30 mouse cellular contexts compared by ENCODE assay signal in genomic region chr2:92808121-92808520, GRCm38 (mm10).
DNase-seq lines count a peak whose midpoint lies in the region; ATAC-seq lines count a peak whose summit lies in the region.
"Had no signal": no experiment of that assay in that cellular context is flagged by ENCODE, and none has a peak within 500 bp of the region (broad histone marks: within the 10 kb centered on the region; RNA-seq: fewer than 3 reads in every experiment).

No protein-coding gene starts in this region.

- 64% methylated on average over 4 of the region's 4 CpGs for whole genome bisulfite sequencing in hindbrain, embryonic 10.5 days
- WGBS in hindbrain, embryonic 16.5 days, result 76% methylated on average over 4 of the region's 4 CpGs
- 68% methylated on average over 4 of the region's 4 CpGs for WGBS in embryonic facial prominence, embryonic 10.5 days
- WGBS in midbrain, embryonic 12.5 days, result 68% methylated on average over 4 of the region's 4 CpGs

- H3K9ac ChIP-seq in hindbrain, embryonic 16.5 days (ENCODE audit: low read depth, low read length), result no peak overlapping the region
- no peak overlapping the region for H3K9ac ChIP-seq in midbrain, embryonic 12.5 days (replicated peaks)
- H3K9ac ChIP-seq: heart, embryonic 13.5 days; hindbrain, embryonic 15.5 days; liver, embryonic 15.5 days; lung, embryonic 14.5 days; neural tube, embryonic 12.5 days had no signal

- peak overlapping the region; percentile 88 for H3K27ac ChIP-seq in hindbrain, embryonic 10.5 days
- no peak overlapping the region for H3K27ac ChIP-seq in hindbrain, embryonic 16.5 days (ENCODE audit: low read depth, low read length)
- H3K27ac ChIP-seq in embryonic facial prominence, embryonic 10.5 days (replicated peaks), result peak overlapping the region; percentile 86; the same call in 1 of the 2 replicates
- H3K27ac ChIP-seq in midbrain, embryonic 12.5 days (replicated peaks), result peak overlapping the region; percentile 85; the same call in 1 of the 2 replicates
- H3K27ac ChIP-seq: heart, adult 2 months; heart, embryonic 13.5 days; limb, embryonic 12.5 days; liver, embryonic 15.5 days; neural tube, embryonic 12.5 days; stomach, postnatal 0 days had no signal

- H3K4me1 ChIP-seq in hindbrain, embryonic 10.5 days (replicated peaks), result peaks cover 62% of the 10 kb centered on the region
- H3K4me1 ChIP-seq in hindbrain, embryonic 16.5 days (ENCODE audit: control insufficient read depth, insufficient read depth, low read depth, low read length), result peaks cover 32% of the 10 kb centered on the region
- H3K4me1 ChIP-seq in embryonic facial prominence, embryonic 10.5 days, result peaks cover 60% of the 10 kb centered on the region
- peaks cover 42% of the 10 kb centered on the region for H3K4me1 ChIP-seq in midbrain, embryonic 12.5 days
- H3K4me1 ChIP-seq: liver, embryonic 15.5 days had no signal

- H3K4me2 ChIP-seq in hindbrain, embryonic 16.5 days (ENCODE audit: low read length), result no peak overlapping the region
- H3K4me2 ChIP-seq in midbrain, embryonic 12.5 days (replicated peaks), result no peak overlapping the region
- H3K4me2 ChIP-seq: heart, embryonic 13.5 days; hindbrain, embryonic 15.5 days; limb, embryonic 12.5 days; liver, embryonic 15.5 days; lung, embryonic 14.5 days; neural tube, embryonic 12.5 days had no signal

- no peak for DNase-seq in hindbrain, embryonic 10.5 days (ENCODE audit: low spot score)
- DNase-seq in A20 (ENCODE audit: low read depth, low spot score), result peak; percentile 87
- DNase-seq in embryonic facial prominence, embryonic 10.5 days (ENCODE audit: low spot score), result no peak
- DNase-seq in urinary bladder, postnatal 25 days (ENCODE audit: low spot score), result no peak
- no peak for DNase-seq in urinary bladder, postnatal 14 days (ENCODE audit: low spot score)
- DNase-seq in adrenal gland, postnatal 14 days, result no peak
- DNase-seq: adrenal gland, adult 2 months; B cell, adult 2 months; cerebellum, adult 2 months; cerebellum, postnatal 25 days; heart, adult 2 months; heart, postnatal 10 days; kidney, adult 8-10 months; kidney, postnatal 10 days; lung, embryonic 14.5 days; lung, postnatal 14 days; right cerebral cortex, adult 18-20 months; spleen, adult 18-20 months; thymus, adult 2 months had no signal

- H3K4me3 ChIP-seq in hindbrain, embryonic 10.5 days, result no peak overlapping the region
- no peak overlapping the region for H3K4me3 ChIP-seq in hindbrain, embryonic 16.5 days (ENCODE audit: low read length)
- H3K4me3 ChIP-seq in embryonic facial prominence, embryonic 10.5 days, result no peak overlapping the region
- H3K4me3 ChIP-seq in midbrain, embryonic 12.5 days, result no peak overlapping the region
- H3K4me3 ChIP-seq: heart, adult 2 months; heart, embryonic 13.5 days; hindbrain, embryonic 15.5 days; limb, embryonic 12.5 days; liver, embryonic 15.5 days; myocyte; neural tube, embryonic 12.5 days had no signal

- no peaks in the 10 kb centered on the region for H3K9me3 ChIP-seq in hindbrain, embryonic 10.5 days
- no peaks in the 10 kb centered on the region for H3K9me3 ChIP-seq in hindbrain, embryonic 16.5 days (ENCODE audit: control insufficient read depth, low read length)
- H3K9me3 ChIP-seq in embryonic facial prominence, embryonic 10.5 days, result no peaks in the 10 kb centered on the region
- no peaks in the 10 kb centered on the region for H3K9me3 ChIP-seq in midbrain, embryonic 12.5 days
- H3K9me3 ChIP-seq: hindbrain, embryonic 15.5 days; limb, embryonic 12.5 days; liver, embryonic 15.5 days; neural tube, embryonic 12.5 days had no signal

- ATAC-seq in hindbrain, embryonic 16.5 days, result no peak
- no peak for ATAC-seq in midbrain, embryonic 12.5 days (ENCODE audit: low FRiP score, low read depth)
- ATAC-seq: activated CD4-positive, CD25-positive, alpha-beta regulatory T cell, adult 4 months; intestine, embryonic 16.5 days had no signal

- H3K27me3 ChIP-seq in hindbrain, embryonic 10.5 days (ENCODE audit: insufficient read depth, poor library complexity, severe bottlenecking), result peaks cover 6% of the 10 kb centered on the region; the same call in 1 of the 2 replicates
- no peaks in the 10 kb centered on the region; the same call in 1 of the 2 replicates for H3K27me3 ChIP-seq in hindbrain, embryonic 16.5 days (replicated peaks; ENCODE audit: control insufficient read depth, insufficient read depth, low read length)
- H3K27me3 ChIP-seq in embryonic facial prominence, embryonic 10.5 days (replicated peaks; ENCODE audit: low read depth, poor library complexity, severe bottlenecking), result peaks cover 15% of the 10 kb centered on the region
- no peaks in the 10 kb centered on the region; the same call in none of the 2 replicates for H3K27me3 ChIP-seq in midbrain, embryonic 12.5 days
- H3K27me3 ChIP-seq: hindbrain, embryonic 15.5 days had no signal

- H3K36me3 ChIP-seq in hindbrain, embryonic 10.5 days, result no peaks in the 10 kb centered on the region
- no peaks in the 10 kb centered on the region for H3K36me3 ChIP-seq in hindbrain, embryonic 16.5 days (ENCODE audit: control insufficient read depth, insufficient read depth, low read length)
- no peaks in the 10 kb centered on the region for H3K36me3 ChIP-seq in embryonic facial prominence, embryonic 10.5 days (replicated peaks)
- no peaks in the 10 kb centered on the region for H3K36me3 ChIP-seq in midbrain, embryonic 12.5 days
- H3K36me3 ChIP-seq: heart, embryonic 13.5 days; hindbrain, embryonic 15.5 days; limb, embryonic 12.5 days; liver, embryonic 15.5 days; neural tube, embryonic 12.5 days had no signal
